Mouse (Mus musculus): ENCODE results near the gene S100a7a.

The S100a7a gene

GRCm38 (mm10) chr3:90629298-90629697 lies 24.5 kb upstream of the S100a7a start:
- no peak for DNase-seq

- DNase-seq = no peak
These were observed 21.8 kb upstream of the S100a7a start for GRCm38 (mm10) chr3:90631984-90632383.

GRCm38 (mm10) chr3:90638511-90639275 lies 15.1 kb upstream of the S100a7a start:
- no peak for DNase-seq

- peak; percentile 56 for DNase-seq
These were observed 14.2 kb upstream of the S100a7a start for GRCm38 (mm10) chr3:90639511-90640154.

GRCm38 (mm10) chr3:90640981-90641380 lies 12.8 kb upstream of the S100a7a start:
- DNase-seq = no peak

DNA sequence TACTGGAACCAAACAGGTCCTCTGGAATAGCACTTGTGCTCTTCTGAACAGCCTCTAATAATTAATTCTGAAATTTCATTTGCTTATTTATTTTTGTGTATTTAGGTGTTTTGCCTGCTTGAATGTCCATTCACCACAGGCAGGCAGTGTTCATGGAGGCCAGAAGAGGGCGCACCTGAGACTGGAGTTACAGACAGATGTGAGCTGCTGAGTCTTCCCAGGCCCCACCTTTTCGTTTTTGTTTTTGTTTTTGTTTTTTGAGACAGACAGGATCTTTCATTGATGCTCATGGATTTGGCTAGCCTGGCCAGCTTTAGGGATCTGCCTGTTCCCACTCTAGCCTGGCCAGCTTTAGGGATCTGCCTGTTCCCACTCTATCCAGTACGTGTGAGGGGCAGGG lies 9.6 kb upstream of the S100a7a start:
- DNase-seq = peak; percentile 46

GRCm38 (mm10) chr3:90647291-90647690 lies 6.5 kb upstream of the S100a7a start:
- DNase-seq = no peak

- no peak for DNase-seq
These were observed 4.8 kb upstream of the S100a7a start for GRCm38 (mm10) chr3:90648981-90649380.

DNA sequence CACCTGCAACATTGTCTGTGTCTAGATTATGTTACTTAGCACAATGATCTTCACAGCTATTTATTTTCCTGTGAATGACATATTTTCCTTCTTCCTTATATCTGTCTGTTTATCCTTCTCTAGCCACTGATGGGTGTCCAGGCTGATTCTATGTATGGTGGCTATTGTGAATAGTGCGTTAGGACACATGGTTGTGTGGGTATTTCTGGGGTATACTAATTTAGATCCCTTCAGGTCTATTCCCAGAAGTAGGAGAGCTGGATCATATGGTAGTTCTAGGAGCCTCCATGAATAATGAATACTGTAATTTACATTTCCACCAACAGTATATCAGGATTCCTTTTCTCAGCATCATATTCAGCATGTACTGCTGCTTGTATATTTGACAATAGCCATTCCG lies 4.0 kb upstream of the S100a7a start:
- DNase-seq = no peak

DNA sequence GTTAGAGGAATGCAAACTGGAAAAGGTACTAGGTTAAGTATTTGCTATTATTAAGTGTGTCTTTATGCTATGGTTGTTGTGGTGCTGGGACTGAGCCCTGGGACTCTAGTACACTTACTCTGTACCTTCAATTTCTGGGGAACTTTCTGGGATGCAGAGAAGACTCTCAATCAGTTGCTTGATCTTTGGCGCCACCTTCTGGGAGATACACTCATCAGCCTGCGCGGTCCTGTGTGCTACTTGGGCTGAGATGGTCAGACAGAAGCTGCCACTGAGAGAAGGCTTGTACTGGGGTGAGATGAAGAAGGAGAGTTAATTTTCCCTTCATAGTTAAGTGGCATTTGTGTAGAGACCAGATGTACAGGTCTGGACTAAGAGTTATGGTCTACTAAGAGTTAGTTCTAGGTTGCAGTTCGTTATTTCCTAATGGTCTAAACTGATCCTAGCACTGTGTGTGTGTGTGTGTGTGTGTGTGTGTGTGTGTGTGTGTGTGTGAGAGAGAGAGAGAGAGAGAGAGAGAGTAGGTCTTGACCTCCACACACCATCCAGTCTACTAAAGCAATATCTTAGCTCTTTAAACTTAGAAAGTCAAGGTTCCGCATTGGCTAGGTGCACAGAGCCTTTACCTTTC lies 824 bp upstream of the S100a7a start:
- peak; percentile 58 for DNase-seq

DNA sequence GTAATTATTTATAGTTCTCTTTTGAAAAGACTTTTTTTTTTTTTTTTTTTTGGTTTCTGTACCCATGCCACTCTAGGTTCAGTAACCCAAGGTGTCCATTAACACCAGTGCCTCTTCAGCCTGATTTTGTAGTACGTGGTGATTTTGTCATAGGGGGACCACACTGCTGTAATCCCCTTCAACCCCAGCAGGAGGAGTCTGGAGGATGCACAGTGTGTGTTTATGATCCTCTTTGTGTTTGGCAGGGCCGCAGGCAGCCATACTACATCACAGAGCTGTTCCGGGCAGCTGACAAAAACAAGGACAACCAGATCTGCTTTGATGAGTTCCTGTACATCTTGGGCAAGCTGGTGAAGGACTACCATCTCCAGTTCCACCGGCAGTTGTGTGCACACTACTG lies 3.6 kb downstream of the S100a7a start:
- DNase-seq = no peak

GRCm38 (mm10) chr3:90659364-90660044 lies 5.7 kb downstream of the S100a7a start:
- no peak for DNase-seq

GRCm38 (mm10) chr3:90664219-90664618 lies 10.4 kb downstream of the S100a7a start:
- no peak for DNase-seq

- DNase-seq = peak; percentile 9
These were observed 15.0 kb downstream of the S100a7a start, which contains the start of gene S100a8 for GRCm38 (mm10) chr3:90668846-90669245. S100a8 (plus strand) TSS chr3:90668978.

DNA sequence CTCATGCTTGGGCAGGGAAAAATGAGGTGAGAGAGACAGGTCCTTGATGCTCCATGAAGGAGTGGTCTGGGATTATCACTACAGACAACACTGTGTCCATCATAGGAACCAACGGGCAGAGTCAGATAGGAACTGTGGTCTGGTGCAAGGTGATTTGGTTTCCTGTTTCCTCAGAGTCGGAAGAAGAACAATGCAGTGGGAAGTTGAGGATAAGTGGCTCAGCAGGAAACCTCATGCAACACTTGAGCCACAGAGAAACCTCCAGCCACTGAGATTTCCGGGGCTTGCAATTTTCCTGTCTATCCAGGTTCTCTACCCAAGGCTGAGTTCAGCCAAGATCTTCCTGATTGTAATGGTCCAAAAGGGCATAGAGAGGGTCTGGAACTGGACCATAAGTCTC lies 24.8 kb downstream of the S100a7a start:
- no peak for DNase-seq

DNA sequence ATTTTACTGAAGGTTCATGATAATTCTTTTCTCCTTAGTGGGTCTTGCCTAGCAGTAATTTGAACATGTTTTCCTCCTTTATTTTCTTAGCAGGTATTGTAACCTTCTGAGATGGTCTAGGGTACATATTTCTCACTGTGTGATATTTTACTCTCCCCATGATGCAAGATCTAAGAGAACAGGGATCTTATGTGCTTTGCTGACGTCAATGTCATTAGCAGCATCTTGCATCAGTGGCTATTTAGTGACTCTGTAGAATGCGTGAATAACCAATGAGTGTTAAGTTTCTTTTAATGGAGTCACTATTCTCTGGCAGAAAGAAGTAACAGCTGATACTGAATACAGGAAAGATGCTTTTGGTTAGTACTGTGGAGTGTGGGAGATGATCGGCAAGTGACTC lies 30.1 kb downstream of the S100a7a start:
- DNase-seq = no peak

- DNase-seq = no peak
These were observed 33.0 kb downstream of the S100a7a start for GRCm38 (mm10) chr3:90686835-90687234.

DNA sequence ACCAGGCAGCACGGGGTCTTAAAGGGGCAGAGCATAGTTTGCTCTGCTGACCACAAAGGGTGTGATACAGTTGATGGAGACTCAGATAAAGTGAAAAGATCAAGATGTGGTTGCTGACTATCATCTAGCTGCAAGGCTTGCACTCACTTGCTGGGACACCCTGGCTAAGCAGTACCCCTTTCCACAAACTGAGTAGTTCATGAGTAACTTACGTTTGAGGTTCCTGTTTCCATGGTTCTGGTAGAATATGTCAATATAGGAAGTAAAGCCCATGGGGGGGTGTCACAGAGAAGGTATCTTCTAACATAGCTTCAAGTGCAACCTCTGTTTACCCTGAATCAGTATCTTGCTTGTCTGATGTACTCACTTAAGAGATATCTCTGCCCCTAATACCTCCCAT lies 39.7 kb downstream of the S100a7a start:
- DNase-seq = no peak

GRCm38 (mm10) chr3:90695613-90696012 lies 41.8 kb downstream of the S100a7a start, which contains the start of gene S100a9:
S100a9 (minus strand) TSS chr3:90695721.
- no peak for DNase-seq

DNA sequence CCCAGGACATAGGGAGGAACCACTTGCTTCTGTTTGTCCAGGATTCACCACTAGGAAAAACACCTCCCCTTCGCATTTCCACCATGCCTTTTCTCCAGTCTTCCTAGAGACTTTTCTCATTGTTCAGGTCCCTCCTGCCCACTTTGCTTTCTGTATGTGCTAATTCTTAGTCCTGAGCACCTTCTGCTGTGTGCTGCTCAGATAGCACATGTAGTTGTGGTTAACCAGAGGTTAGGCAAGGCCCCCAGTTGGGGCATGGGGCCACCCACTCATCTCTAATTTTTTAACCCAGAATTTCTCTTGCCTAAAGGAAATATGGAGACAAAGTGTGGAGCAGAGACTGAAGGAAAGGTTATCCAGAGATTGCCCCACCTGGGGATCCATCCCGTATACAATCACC lies 48.4 kb downstream of the S100a7a start:
- no peak for DNase-seq
